8 mouse cellular contexts compared by ENCODE assay signal in genomic region chr7:4865579-4866493, GRCm38 (mm10). TPM values are rescaled to one million over a fixed set of nuclear protein-coding genes. Genes with fewer than 3 reads are reported as not detected.
A peak's percentile ranks its signal among the peaks of the same experiment; 100 is the strongest.
DNase-seq lines count a peak whose midpoint lies in the region; ATAC-seq lines count a peak whose summit lies in the region.

No protein-coding gene starts in this region.

- H3K36me3 ChIP-seq in heart, embryonic 13.5 days: no peaks in the 10 kb centered on the region
- no peaks in the 10 kb centered on the region for H3K36me3 ChIP-seq in liver, embryonic 12.5 days
- no peaks in the 10 kb centered on the region for H3K36me3 ChIP-seq in stomach, embryonic 15.5 days

- ATAC-seq in heart, embryonic 13.5 days (ENCODE audit: extremely low read depth, insufficient number of reproducible peaks, low FRiP score, low TSS enrichment): peak; percentile 100
- ATAC-seq in liver, embryonic 12.5 days: peak; percentile 100
- peak; percentile 100 for ATAC-seq in stomach, embryonic 15.5 days (ENCODE audit: insufficient read depth, low FRiP score, low read depth)

- 0 out of 2 replicates have a peak, but pooled peaks cover 6% of the 10 kb centered on the region for H3K9me3 ChIP-seq in heart, embryonic 13.5 days
- no peaks in the 10 kb centered on the region for H3K9me3 ChIP-seq in liver, embryonic 12.5 days (replicated peaks)
- H3K9me3 ChIP-seq in stomach, embryonic 15.5 days: no peaks in the 10 kb centered on the region

- peak overlapping the region; percentile 92 for H3K27ac ChIP-seq in brown adipose tissue, adult 24 weeks (replicated peaks; ENCODE audit: low read depth, low read length)
- H3K27ac ChIP-seq in heart, embryonic 13.5 days (replicated peaks): peak overlapping the region; percentile 75
- peak overlapping the region; percentile 66 for H3K27ac ChIP-seq in liver, embryonic 12.5 days
- H3K27ac ChIP-seq in stomach, embryonic 15.5 days: peak overlapping the region; percentile 76

- peaks cover 6% of the 10 kb centered on the region for H3K4me1 ChIP-seq in brown adipose tissue, adult 24 weeks (ENCODE audit: control insufficient read depth, insufficient read depth, insufficient read length, low read length)
- H3K4me1 ChIP-seq in heart, embryonic 13.5 days: peaks cover 30% of the 10 kb centered on the region
- H3K4me1 ChIP-seq in liver, embryonic 12.5 days: peaks cover 23% of the 10 kb centered on the region
- H3K4me1 ChIP-seq in stomach, embryonic 15.5 days: peaks cover 6% of the 10 kb centered on the region; the same call in 1 of the 2 replicates

- no peaks in the 10 kb centered on the region for H3K27me3 ChIP-seq in heart, embryonic 13.5 days (replicated peaks)
- peaks cover 4% of the 10 kb centered on the region; the same call in 1 of the 2 replicates for H3K27me3 ChIP-seq in liver, embryonic 12.5 days (replicated peaks)
- H3K27me3 ChIP-seq in stomach, embryonic 15.5 days (replicated peaks): no peaks in the 10 kb centered on the region

- WGBS in heart, embryonic 13.5 days: 4% methylated on average over 40 of the region's 40 CpGs
- WGBS in liver, embryonic 12.5 days (ENCODE audit: insufficient replicate concordance): 4% methylated on average over 40 of the region's 40 CpGs
- 6% methylated on average over 40 of the region's 40 CpGs for WGBS in stomach, embryonic 15.5 days

- peak overlapping the region; percentile 85 for H3K9ac ChIP-seq in heart, embryonic 13.5 days
- peak overlapping the region; percentile 79 for H3K9ac ChIP-seq in liver, embryonic 12.5 days
- H3K9ac ChIP-seq in stomach, embryonic 15.5 days: peak overlapping the region; percentile 24; the same call in 1 of the 2 replicates

- H3K4me3 ChIP-seq in brown adipose tissue, adult 24 weeks (ENCODE audit: insufficient read depth, low read depth, low read length): peak overlapping the region; percentile 78
- H3K4me3 ChIP-seq in heart, embryonic 13.5 days: peak overlapping the region; percentile 61
- H3K4me3 ChIP-seq in liver, embryonic 12.5 days: peak overlapping the region; percentile 68
- H3K4me3 ChIP-seq in stomach, embryonic 15.5 days (replicated peaks): peak overlapping the region; percentile 51

- peak; percentile 98 for DNase-seq in CD4-positive, CD25-positive, alpha-beta regulatory T cell, adult 2 months (ENCODE audit: low read depth, low spot score)
- peak; percentile 94 for DNase-seq in fat pad, adult 2 months (ENCODE audit: extremely low read depth, low read depth, low spot score)
- DNase-seq in kidney, postnatal 10 days: peak; percentile 96
- peak; percentile 95 to 96 for DNase-seq in natural killer cell, adult 2 months (ENCODE audit: low spot score in 2 of 2)

- H3K4me2 ChIP-seq in heart, embryonic 13.5 days: peak overlapping the region; percentile 72
- peak overlapping the region; percentile 81 for H3K4me2 ChIP-seq in liver, embryonic 12.5 days
- H3K4me2 ChIP-seq in stomach, embryonic 15.5 days: peak overlapping the region; percentile 61

RNA-seq across cellular contexts. Expression of gene Isoc2b, which starts 4.2 kb away (rescaled TPM):
- polyA plus RNA-seq in brown adipose tissue, adult 24 weeks (2012; ENCODE audit: insufficient read depth, insufficient read length, missing spikeins): 19.1 and 36.2 TPM in 2 replicates
- polyA plus RNA-seq in heart, embryonic 13.5 days (2015; fragmentation: Nextera tagmentation; extraction: Ambion mirVana): 3.7 and 3.8 TPM in 2 replicates
- polyA plus RNA-seq in liver, embryonic 12.5 days (2016; fragmentation: Nextera tagmentation; extraction: Ambion mirVana): 3.5 and 3.9 TPM in 2 replicates
- 12.9 and 14.4 TPM in 2 replicates for polyA plus RNA-seq in stomach, embryonic 15.5 days (2015; fragmentation: Nextera tagmentation; extraction: Ambion mirVana)

RNA-seq across cellular contexts. Expression of gene Isoc2a, which starts 11.1 kb away (rescaled TPM):
- polyA plus RNA-seq in brown adipose tissue, adult 24 weeks (2012; ENCODE audit: insufficient read depth, insufficient read length, missing spikeins): 55.3 and 59.3 TPM in 2 replicates
- 1.4 TPM in 2 replicates for polyA plus RNA-seq in heart, embryonic 13.5 days (2015; fragmentation: Nextera tagmentation; extraction: Ambion mirVana)
- 0.62 and 0.95 TPM in 2 replicates for polyA plus RNA-seq in liver, embryonic 12.5 days (2016; fragmentation: Nextera tagmentation; extraction: Ambion mirVana)
- polyA plus RNA-seq in stomach, embryonic 15.5 days (2015; fragmentation: Nextera tagmentation; extraction: Ambion mirVana): 1.1 and 1.3 TPM in 2 replicates

RNA-seq across cellular contexts. Expression of gene Shisa7, which starts 21.3 kb away (rescaled TPM):
- 0.40 and 0.42 TPM in 2 replicates for polyA plus RNA-seq in brown adipose tissue, adult 24 weeks (2012; ENCODE audit: insufficient read depth, insufficient read length, missing spikeins)
- 0.04 TPM in 2 replicates for polyA plus RNA-seq in heart, embryonic 13.5 days (2015; fragmentation: Nextera tagmentation; extraction: Ambion mirVana)
- not detected in 2 replicates for polyA plus RNA-seq in liver, embryonic 12.5 days (2016; fragmentation: Nextera tagmentation; extraction: Ambion mirVana)
- polyA plus RNA-seq in stomach, embryonic 15.5 days (2015; fragmentation: Nextera tagmentation; extraction: Ambion mirVana): 0.36 and 0.44 TPM in 2 replicates

RNA-seq across cellular contexts. Expression of gene Gm36210, which starts 40.5 kb away (rescaled TPM):
- polyA plus RNA-seq in brown adipose tissue, adult 24 weeks (2012; ENCODE audit: insufficient read depth, insufficient read length, missing spikeins): not detected in 2 replicates
- polyA plus RNA-seq in heart, embryonic 13.5 days (2015; fragmentation: Nextera tagmentation; extraction: Ambion mirVana): 0.27 TPM in 1 of 2 replicates, not detected in the other
- polyA plus RNA-seq in liver, embryonic 12.5 days (2016; fragmentation: Nextera tagmentation; extraction: Ambion mirVana): 0.10 TPM in 1 of 2 replicates, not detected in the other
- not detected in 2 replicates for polyA plus RNA-seq in stomach, embryonic 15.5 days (2015; fragmentation: Nextera tagmentation; extraction: Ambion mirVana)

RNA-seq across cellular contexts. Expression of gene Zfp628, which starts 49.2 kb away (rescaled TPM):
- polyA plus RNA-seq in brown adipose tissue, adult 24 weeks (2012; ENCODE audit: insufficient read depth, insufficient read length, missing spikeins): 3.2 and 3.4 TPM in 2 replicates
- 2.4 and 2.9 TPM in 2 replicates for polyA plus RNA-seq in heart, embryonic 13.5 days (2015; fragmentation: Nextera tagmentation; extraction: Ambion mirVana)
- polyA plus RNA-seq in liver, embryonic 12.5 days (2016; fragmentation: Nextera tagmentation; extraction: Ambion mirVana): 2.4 and 2.7 TPM in 2 replicates
- polyA plus RNA-seq in stomach, embryonic 15.5 days (2015; fragmentation: Nextera tagmentation; extraction: Ambion mirVana): 3.3 TPM in 2 replicates

Comparison
In these comparisons a context has a peak if more than half of its experiments do, and no peak if none do; other contexts are left out.
1. Peak in every context shown above with its lines: DNase-seq, ATAC-seq, H3K4me3 ChIP-seq and H3K27ac ChIP-seq.
2. H3K9ac ChIP-seq: peak in every context shown above with its lines; median percentile 85 in heart, embryonic 13.5 days; 79 in liver, embryonic 12.5 days; 24 in stomach, embryonic 15.5 days.
3. RNA of gene Isoc2a, which starts 11.1 kb away (polyA plus RNA-seq): 55.3 to 59.3 TPM in brown adipose tissue, adult 24 weeks; 1.4 TPM in heart, embryonic 13.5 days, 1.1 to 1.3 TPM in stomach, embryonic 15.5 days and 0.62 to 0.95 TPM in liver, embryonic 12.5 days; every median in the first group is over 10 times any median in the second.